Mouse (Mus musculus): ENCODE data around the gene Tgfbr1.

Tgfbr1 gene

DNA sequence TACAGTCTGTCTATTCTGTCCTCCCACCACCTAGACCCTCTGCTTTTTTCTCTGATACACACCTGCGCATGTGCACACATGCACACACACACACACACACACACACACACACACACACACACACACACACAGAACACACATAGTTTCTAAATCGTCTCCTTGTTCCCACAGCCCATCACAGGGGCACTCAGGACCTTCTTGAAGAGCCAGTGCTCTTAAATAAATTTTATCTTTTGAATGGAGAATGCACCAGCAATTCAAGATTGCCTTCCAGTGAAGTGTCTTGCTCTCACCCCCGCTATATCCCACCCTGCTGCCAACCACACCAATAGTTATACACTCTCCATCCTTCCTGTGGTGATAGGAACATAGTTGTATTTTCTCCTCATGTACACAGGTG is 69.9 kb downstream of the Tgfbr1 start:
- no peak for DNase-seq (ENCODE audit: low spot score)

DNA sequence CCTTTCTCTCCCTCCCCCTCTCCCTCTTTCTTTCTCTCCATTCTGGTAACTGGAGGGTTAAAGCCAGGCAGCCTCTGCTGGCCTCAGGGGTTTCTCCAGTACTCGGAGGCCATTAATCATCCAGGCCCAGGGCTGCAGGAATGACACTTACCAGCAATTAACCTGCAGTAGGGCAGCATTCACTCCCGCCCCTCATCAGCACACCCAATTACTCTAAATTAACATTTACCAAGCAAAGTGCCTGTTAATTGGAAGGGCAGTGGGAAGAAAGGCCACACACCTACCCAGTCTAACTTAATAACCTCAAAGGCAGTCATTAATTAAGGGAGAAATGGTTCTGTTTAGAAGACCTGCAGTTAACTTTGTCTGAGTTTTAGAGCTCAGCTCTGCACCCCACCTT is 71.4 kb downstream of the Tgfbr1 start:
- no peak for DNase-seq (ENCODE audit: low spot score)

GRCm38 (mm10) chr4:47425247-47425830 is 72.3 kb downstream of the Tgfbr1 start:
- DNase-seq (ENCODE audit: low spot score) = no peak

DNA sequence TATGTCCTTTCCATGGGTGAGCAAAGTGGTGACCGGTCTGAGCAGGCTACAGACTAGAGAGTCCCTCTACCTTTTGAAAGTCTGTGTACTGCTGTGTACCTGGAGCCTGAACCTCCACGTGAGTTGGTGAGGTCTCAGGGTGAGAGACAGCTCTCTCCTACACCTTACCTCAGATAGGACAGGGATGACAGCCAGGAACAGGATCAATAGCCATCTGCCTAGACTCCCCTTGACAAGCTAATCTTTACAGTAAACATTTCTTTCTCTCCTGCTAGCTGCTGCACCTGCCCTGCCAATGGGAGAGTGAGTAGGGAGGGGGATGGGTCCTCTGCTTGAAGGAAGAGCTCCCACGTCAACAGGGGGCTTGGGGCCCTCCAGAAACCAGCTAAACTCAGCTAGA is 74.6 kb downstream of the Tgfbr1 start:
- no peak for DNase-seq (ENCODE audit: low spot score)

GRCm38 (mm10) chr4:47430557-47430956 is 77.5 kb downstream of the Tgfbr1 start:
- DNase-seq (ENCODE audit: low spot score) = no peak

DNA sequence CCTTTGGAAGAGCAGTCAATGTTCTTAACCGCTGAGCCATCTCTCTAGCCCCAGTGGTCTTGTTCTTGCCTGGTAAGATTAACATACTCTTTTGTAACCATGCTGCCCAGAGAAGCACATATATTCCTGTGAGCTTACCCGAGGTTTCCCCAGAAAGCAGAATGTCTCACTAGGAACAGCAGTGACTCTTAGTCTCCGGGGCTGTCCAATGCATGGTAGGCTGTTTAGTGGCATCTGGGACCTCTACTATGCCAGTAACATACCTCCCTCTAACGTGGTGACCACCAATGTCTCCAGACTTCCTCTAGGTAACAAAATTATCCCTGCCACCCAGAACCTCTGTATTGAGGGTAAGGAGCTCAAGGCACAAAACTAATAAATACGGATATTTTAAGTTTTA is 78.1 kb downstream of the Tgfbr1 start:
- no peak for DNase-seq (ENCODE audit: low spot score)

DNA sequence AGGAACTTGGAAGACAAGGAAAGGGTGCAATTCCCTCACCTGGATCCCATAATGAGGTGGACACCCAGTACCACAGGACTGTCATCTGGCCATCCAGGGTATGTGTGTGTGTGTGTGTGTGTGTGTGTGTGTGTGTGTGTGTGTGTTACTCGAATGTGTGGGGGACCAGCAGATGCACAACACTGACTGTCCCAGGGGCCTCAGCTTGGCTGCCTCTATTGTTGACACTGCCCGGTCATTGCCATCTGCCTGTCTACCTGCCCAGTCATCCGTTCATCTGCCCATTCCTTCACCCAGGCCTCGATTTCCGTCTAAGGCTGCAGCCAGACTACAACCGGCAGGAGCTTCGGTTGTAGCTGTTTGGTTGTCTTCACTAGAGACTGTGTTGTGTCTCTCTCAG is 79.7 kb downstream of the Tgfbr1 start:
- DNase-seq (ENCODE audit: low spot score) = no peak

- DNase-seq (ENCODE audit: low spot score) = no peak
Observed at GRCm38 (mm10) chr4:47435131-47435530, 82.1 kb downstream of the Tgfbr1 start.

GRCm38 (mm10) chr4:47435566-47436360 is 82.7 kb downstream of the Tgfbr1 start:
- no peak for DNase-seq (ENCODE audit: low spot score)

DNA sequence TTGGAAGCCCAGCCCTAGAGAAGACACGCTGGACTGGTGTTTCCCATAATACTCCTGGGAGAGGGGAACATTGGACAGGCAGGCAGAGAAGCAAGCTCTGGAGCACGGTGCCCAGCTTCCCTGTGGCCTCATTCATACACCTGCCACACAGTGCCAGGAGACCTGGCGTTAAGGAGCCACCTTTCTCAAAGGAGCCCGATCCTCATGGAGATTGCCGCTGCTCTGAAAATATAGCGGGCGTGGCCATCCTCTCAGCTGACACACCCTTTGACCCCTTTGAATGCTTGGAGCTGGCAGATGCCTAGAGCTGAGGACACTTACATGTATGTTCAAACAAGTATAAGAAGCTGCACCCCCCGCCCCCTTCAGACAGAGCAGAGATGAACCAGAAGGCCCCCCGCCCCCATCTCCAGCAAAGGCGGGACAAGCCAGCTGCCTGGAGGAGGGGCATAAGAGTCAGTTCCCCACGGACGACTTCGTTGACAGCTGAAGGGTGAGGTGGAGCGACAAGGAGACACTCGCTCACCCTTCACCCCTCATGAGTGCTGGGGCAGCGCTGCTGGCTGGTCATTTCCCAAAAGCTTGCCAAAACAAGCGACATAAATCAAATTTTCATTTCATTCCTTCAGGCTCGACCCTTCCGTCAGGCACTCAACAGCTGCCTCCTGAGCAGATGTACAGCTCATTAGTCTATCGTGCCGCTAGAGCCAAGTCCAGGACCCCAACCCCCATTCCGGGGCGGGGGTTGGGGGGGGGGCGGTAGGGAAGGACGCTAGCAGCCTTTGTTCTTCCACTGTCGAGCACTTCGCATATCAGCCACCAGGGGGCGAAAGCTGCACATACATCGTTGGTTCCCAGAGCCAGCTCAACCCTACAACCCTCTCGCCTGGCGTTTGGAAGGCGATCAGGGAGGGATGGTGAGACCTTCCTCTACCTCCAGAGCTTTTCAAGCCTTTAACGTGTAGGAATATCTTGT is 84.6 kb downstream of the Tgfbr1 start:
- DNase-seq (ENCODE audit: low spot score) = peak; percentile 39

- no peak for DNase-seq (ENCODE audit: low spot score)
Observed at GRCm38 (mm10) chr4:47438956-47439355, 85.9 kb downstream of the Tgfbr1 start.

- no peak for DNase-seq (ENCODE audit: low spot score)
Observed at GRCm38 (mm10) chr4:47440951-47441350, 87.9 kb downstream of the Tgfbr1 start.

DNA sequence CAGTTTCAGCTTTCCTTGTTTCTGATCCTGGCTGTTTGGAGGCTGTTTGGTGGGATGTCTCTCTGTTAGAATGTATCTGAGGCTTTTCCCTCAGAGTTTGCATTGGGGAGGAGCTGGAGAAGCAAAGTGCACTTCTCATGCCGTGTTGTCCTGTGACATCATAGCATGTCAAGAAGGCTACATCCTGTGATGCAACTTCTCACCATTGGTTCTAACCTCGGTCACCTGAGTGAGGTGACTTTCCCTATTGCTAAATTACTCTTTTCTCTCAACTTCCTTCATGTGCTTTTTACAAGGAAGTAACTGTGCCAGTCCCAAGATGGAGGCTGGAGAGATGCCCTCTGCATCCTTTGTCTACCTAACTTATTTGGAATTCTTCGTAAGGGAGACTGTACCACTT is 95.5 kb downstream of the Tgfbr1 start:
- no peak for DNase-seq (ENCODE audit: low spot score)

DNA sequence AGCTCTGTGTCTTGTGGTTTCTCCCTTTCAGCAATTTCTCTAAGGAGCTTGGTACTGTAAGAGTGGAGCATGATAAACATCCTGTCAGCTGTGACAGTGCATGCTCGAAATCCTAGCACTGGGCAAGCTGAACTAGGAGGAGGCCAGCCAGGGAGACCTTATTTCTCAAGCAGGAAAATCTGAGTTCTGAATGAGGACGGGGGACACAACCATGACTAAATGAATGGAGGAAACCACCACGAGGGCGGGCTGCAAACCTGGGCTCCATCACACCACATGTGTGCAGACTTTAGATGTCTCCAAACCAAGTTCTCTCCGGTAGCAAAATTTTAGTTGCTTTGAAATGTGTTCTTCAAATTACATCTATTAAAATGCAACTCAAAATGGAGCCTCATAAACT is 96.1 kb downstream of the Tgfbr1 start:
- no peak for DNase-seq (ENCODE audit: low spot score)

DNA sequence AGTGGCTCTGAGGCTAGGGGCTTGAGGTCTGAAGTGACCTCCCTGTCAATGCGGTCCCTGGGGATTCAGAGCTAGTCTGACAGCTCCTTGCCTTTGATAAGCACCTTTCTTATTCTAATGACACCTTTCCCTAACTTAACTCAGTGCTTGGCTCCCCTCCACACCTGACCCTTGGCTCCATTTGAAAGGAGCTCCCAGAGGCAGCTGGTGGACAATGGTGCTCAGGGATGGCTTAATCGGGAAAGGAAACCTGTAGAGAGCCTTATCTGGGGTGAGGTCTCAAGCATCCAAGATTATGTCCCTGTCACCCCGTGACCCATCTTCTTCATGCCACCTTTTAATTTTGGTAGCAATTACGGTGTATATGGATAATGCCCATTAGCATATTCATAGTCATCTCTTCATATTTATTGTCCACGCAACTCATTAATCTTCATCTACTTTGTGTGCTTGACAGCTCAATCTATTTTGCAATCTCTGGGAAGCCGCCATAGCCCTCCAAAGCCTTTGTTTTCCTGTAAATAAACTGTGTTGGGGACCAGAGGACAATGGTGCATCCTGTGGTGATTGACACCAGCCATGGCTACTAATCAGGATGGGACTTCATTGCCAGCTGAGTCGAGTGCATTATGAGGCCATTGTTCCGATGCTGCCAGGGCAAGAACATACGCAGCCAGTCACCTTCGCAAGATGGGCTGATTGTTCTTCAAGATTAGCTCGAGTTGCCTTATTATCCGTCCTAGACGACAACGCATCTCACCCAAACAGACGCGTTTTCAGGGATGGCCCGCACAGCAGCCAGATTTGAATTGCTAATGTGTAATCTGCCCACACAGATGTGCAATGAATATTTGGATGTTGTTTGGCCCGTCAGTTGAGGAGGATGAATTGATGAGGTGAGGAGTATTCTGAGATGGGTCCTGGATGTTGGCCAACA is 96.8 kb downstream of the Tgfbr1 start:
- DNase-seq (ENCODE audit: low spot score) = no peak

Data from spleen, adult 12 weeks (tissue).